Mouse (Mus musculus): ENCODE measurements at regions not wholly inside any gene's neighbourhood (a gene's known extent, or its start where the extent isn't known, plus 50 kb on each side); places are given as distances from the start of the nearest gene placed in this dataset.

DNA sequence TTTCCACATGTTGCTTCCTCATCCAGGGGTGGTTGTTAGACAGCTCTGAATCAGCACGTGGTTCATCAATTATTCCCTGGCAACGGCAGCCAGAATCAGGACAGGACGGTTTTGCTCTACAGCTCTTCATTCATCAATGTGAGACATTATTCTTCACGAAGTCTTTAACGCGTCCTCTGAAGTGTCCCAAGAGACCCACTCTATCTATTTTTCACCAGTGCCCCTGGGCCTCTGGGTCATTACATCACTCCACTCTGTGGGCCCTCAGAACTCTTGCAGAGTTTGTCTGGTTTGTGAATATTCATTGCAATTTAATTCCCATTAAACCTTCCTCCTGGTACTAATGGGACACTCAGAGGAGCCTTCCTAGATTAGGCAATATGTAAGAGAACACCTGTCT, 206.2 kb upstream of the Daam1 start:
- Histone ChIP-seq H3K27ac (ENCODE audit: low read length) (no peak overlapping the region), H3K4me3 (ENCODE audit: low read length) (no peak overlapping the region), H3K4me2 (ENCODE audit: low read depth, low read length) (no peak overlapping the region), H3K27me3 (replicated peaks; ENCODE audit: control insufficient read depth, insufficient read depth, low read length) (no peaks in the 10 kb centered on the region), H3K9ac (ENCODE audit: low read depth, low read length) (no peak overlapping the region), H3K9me3 (ENCODE audit: control insufficient read depth, low read length) (no peaks in the 10 kb centered on the region), H3K36me3 (ENCODE audit: control insufficient read depth, insufficient read depth, low read length) (no peaks in the 10 kb centered on the region), H3K4me1 (ENCODE audit: control insufficient read depth, insufficient read depth, low read length) (peaks cover 14% of the 10 kb centered on the region)
- WGBS = 64% methylated on average over 6 of the region's 6 CpGs
- ATAC-seq = no peak

DNA sequence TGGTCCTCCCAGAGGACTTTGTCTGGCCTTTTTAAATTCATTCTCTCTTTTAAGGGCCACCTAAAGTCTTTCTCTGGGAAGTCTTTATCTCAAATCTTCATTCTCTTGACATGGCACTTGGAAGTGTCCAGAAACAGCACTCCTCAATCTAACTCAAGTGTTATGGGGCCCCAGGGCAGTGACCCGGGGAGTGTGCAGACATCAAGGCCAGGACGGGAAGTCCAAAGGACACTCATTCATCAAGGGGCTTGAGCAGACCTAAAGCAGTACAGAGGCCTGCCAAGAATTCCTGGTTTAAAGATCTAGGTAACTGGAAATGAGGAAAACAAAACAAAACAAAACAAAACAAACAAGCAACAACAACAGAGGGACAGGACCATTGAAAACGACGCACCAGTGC, 205.8 kb upstream of the Daam1 start:
- Histone ChIP-seq H3K27ac (ENCODE audit: low read length) (no peak overlapping the region), H3K9me3 (ENCODE audit: control insufficient read depth, low read length) (no peaks in the 10 kb centered on the region), H3K9ac (ENCODE audit: low read depth, low read length) (no peak overlapping the region), H3K27me3 (replicated peaks; ENCODE audit: control insufficient read depth, insufficient read depth, low read length) (no peaks in the 10 kb centered on the region), H3K4me1 (ENCODE audit: control insufficient read depth, insufficient read depth, low read length) (peaks cover 14% of the 10 kb centered on the region), H3K4me2 (ENCODE audit: low read depth, low read length) (no peak overlapping the region), H3K4me3 (ENCODE audit: low read length) (no peak overlapping the region), H3K36me3 (ENCODE audit: control insufficient read depth, insufficient read depth, low read length) (no peaks in the 10 kb centered on the region)
- 55% methylated on average over 4 of the region's 4 CpGs for WGBS
- ATAC-seq = 0 out of 2 replicates have a peak, but pooled peaks have one; percentile 50

DNA sequence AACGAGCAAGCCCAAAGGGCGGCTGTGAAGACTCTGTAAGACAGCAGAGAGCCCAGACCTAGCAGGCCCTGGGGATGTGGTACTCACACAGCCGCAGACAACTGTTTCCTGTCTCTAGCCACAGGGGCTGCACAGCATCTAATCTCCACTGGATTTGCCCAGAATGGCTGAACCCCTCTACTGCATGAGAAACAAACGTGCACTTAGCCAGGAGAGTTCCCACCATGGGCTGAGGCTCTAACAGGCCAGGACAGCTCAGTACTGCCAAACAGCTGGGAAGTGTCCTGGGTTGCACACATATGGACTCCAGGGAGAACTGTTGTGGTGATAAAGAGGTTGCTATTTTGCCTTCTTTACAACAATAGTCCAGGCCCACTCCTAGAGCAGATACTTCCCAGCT, 204.1 kb upstream of the Daam1 start:
- H3K36me3 ChIP-seq (ENCODE audit: control insufficient read depth, insufficient read depth, low read length) = no peaks in the 10 kb centered on the region
- H3K9ac ChIP-seq (ENCODE audit: low read depth, low read length) = no peak overlapping the region
- WGBS = 38% methylated on average over 4 of the region's 4 CpGs
- H3K4me2 ChIP-seq (ENCODE audit: low read depth, low read length) = no peak overlapping the region
- H3K27me3 ChIP-seq (replicated peaks; ENCODE audit: control insufficient read depth, insufficient read depth, low read length) = no peaks in the 10 kb centered on the region
- H3K4me3 ChIP-seq (ENCODE audit: low read length) = no peak overlapping the region
- peak overlapping the region; percentile 62 for H3K27ac ChIP-seq (ENCODE audit: low read length)
- peaks cover 14% of the 10 kb centered on the region for H3K4me1 ChIP-seq (ENCODE audit: control insufficient read depth, insufficient read depth, low read length)
- peak; percentile 83 for ATAC-seq
- no peaks in the 10 kb centered on the region for H3K9me3 ChIP-seq (ENCODE audit: control insufficient read depth, low read length)

DNA sequence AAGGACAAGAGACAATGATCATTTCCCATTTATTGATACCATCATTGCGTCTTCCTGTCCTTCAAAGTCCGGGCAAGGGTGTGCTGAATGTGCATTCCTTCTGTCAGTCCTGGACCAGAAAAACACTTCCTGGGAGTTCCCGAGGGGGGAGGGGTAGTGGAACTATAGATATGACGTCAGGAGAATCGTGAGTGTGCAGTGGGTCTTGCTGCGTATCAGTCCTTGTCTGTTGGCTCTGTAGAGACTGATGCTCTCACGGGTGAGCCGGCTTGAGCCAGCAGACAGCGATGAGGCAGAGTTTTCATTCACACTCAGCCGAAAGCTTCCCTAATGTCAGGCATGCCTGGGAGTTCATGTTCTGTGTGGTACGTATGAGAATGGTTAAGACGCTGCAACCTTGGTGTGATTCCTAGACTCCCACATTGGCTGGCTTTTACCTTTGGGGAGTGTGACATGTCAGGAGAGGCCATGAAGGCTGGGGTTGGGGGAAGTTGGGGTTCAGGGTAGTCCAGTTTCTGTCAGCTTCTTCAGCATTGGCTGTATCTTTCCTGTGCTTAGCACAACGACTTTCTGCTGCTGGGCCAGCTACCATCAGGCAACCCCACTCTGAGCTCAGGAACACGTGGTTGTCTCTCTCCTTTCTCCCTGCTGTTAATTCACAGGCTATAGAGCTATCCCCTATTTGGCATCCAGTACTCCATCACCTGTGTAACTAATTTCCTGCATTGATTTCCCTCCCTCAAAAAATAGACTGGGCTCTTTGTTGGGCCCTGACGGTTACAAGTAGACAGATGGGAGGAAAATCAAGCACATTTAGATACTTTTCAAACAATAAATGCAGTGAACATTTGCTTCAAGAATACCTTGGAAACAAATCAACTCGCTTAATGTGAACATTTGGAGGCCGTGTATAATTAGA, 203.2 kb upstream of the Daam1 start:
- H3K9me3 ChIP-seq (ENCODE audit: control insufficient read depth, low read length) = no peaks in the 10 kb centered on the region
- H3K4me1 ChIP-seq (ENCODE audit: control insufficient read depth, insufficient read depth, low read length) = peaks cover 14% of the 10 kb centered on the region
- no peak overlapping the region for H3K4me2 ChIP-seq (ENCODE audit: low read depth, low read length)
- no peak for ATAC-seq
- no peaks in the 10 kb centered on the region for H3K27me3 ChIP-seq (replicated peaks; ENCODE audit: control insufficient read depth, insufficient read depth, low read length)
- H3K36me3 ChIP-seq (ENCODE audit: control insufficient read depth, insufficient read depth, low read length) = no peaks in the 10 kb centered on the region
- H3K4me3 ChIP-seq (ENCODE audit: low read length) = no peak overlapping the region
- 57% methylated on average over 17 of the region's 17 CpGs for WGBS
- H3K9ac ChIP-seq (ENCODE audit: low read depth, low read length) = no peak overlapping the region
- peak overlapping the region; percentile 62 for H3K27ac ChIP-seq (ENCODE audit: low read length)

DNA sequence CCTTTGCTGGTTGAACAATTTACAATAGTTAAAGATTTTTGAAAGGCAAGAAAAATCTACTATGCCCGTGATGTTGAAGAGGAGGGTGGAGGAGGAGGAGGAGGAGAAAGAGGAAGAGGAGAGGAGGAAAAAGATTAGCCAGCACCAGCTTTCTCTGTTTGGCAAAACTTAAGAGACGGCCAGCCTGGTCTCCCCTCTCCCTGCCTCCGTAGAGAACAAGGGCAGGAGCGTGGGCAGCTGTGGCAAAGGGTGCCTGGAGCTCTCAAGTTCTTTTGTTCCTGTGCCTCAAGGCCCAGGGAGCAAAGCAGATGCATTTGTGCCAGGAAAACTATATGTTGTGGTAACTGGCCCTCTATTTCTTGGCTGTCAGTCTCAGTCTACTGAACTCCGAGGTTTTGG, 202.5 kb upstream of the Daam1 start:
- H3K27ac ChIP-seq (ENCODE audit: low read length) = no peak overlapping the region
- 69% methylated on average over 5 of the region's 5 CpGs for WGBS

DNA sequence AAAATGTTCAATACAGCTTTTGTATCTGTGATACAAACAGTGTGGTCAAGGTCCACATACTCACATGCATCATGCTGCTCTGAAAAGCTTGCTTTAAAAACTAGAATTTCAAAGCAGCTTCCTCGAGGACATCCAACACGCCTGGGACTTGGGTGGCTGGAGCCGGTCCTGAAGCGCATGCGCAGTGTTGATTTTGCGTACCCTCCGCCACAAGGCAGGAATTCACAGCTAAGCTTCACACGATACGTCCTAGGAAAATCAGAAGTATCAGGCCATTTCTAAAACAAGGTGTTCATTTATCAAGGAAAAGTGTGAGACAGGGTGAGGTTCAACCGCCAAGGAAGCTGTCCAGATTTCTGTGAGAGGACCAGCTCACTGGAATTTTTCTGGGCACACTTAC, 202.1 kb upstream of the Daam1 start:
- ATAC-seq = no peak
- no peak overlapping the region for H3K4me2 ChIP-seq (ENCODE audit: low read depth, low read length)
- 87% methylated on average over 10 of the region's 10 CpGs for WGBS
- H3K27me3 ChIP-seq (replicated peaks; ENCODE audit: control insufficient read depth, insufficient read depth, low read length) = no peaks in the 10 kb centered on the region
- H3K36me3 ChIP-seq (ENCODE audit: control insufficient read depth, insufficient read depth, low read length) = no peaks in the 10 kb centered on the region
- no peak overlapping the region for H3K27ac ChIP-seq (ENCODE audit: low read length)
- no peak overlapping the region for H3K9ac ChIP-seq (ENCODE audit: low read depth, low read length)
- H3K4me1 ChIP-seq (ENCODE audit: control insufficient read depth, insufficient read depth, low read length) = peaks cover 14% of the 10 kb centered on the region
- H3K4me3 ChIP-seq (ENCODE audit: low read length) = no peak overlapping the region
- H3K9me3 ChIP-seq (ENCODE audit: control insufficient read depth, low read length) = no peaks in the 10 kb centered on the region

More for the DNA sequence above, 202.5 kb upstream of the Daam1 start:
- Histone ChIP-seq H3K36me3 (ENCODE audit: control insufficient read depth, insufficient read depth, low read length) (no peaks in the 10 kb centered on the region), H3K9me3 (ENCODE audit: control insufficient read depth, low read length) (no peaks in the 10 kb centered on the region), H3K9ac (ENCODE audit: low read depth, low read length) (no peak overlapping the region), H3K27me3 (replicated peaks; ENCODE audit: control insufficient read depth, insufficient read depth, low read length) (no peaks in the 10 kb centered on the region), H3K4me2 (ENCODE audit: low read depth, low read length) (no peak overlapping the region), H3K4me3 (ENCODE audit: low read length) (no peak overlapping the region), H3K4me1 (ENCODE audit: control insufficient read depth, insufficient read depth, low read length) (peaks cover 14% of the 10 kb centered on the region)
- ATAC-seq = no peak

DNA sequence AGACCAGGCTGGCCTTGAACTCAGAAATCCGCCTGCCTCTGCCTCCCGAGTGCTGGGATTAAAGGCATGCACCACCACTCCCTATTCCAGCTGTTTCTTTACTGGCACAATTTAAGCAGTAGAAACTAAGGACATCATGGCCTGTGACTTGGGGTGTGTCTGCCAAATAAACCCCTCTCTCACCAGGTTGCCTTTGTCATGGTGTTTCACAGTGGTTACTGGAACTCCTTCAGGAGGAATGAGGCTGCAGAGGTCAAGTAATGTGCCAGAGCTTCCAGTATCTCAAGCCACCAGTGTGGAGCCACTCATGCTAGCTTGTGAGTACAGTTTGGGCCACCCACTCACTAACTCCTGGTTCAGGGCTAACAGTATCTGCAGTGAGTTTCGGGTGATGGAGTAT, 200.5 kb upstream of the Daam1 start:
- Histone ChIP-seq H3K9me3 (ENCODE audit: control insufficient read depth, low read length) (no peaks in the 10 kb centered on the region), H3K27ac (ENCODE audit: low read length) (no peak overlapping the region), H3K4me3 (ENCODE audit: low read length) (no peak overlapping the region), H3K4me2 (ENCODE audit: low read depth, low read length) (no peak overlapping the region), H3K4me1 (ENCODE audit: control insufficient read depth, insufficient read depth, low read length) (peaks cover 5% of the 10 kb centered on the region; the same call in 1 of the 2 replicates), H3K36me3 (ENCODE audit: control insufficient read depth, insufficient read depth, low read length) (no peaks in the 10 kb centered on the region), H3K9ac (ENCODE audit: low read depth, low read length) (no peak overlapping the region), H3K27me3 (replicated peaks; ENCODE audit: control insufficient read depth, insufficient read depth, low read length) (no peaks in the 10 kb centered on the region)
- ATAC-seq = no peak
- 91% methylated on average over 3 of the region's 3 CpGs for WGBS

DNA sequence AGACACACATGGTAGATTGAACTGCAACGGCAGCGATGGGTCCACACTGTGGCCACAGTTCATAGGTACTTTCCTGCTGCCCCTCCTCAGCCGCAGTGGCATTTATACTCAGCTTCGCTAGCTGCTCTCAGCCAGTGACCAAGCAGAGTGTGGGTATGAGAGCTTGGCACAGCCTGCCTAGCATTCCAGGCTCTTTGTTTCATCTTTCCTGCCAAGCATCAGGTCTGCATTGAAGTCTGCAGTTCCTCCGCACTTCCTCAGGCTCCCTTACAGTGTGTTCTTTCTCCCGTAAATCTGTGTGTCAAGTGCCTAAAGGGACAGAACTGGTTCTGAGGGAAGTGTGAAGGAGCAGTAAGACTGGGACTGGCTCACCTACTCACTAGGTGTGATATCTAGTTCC, 194.6 kb upstream of the Daam1 start:
- H3K4me1 ChIP-seq (ENCODE audit: control insufficient read depth, insufficient read depth, low read length) = peaks cover 7% of the 10 kb centered on the region; the same call in 1 of the 2 replicates
- no peak overlapping the region for H3K4me2 ChIP-seq (ENCODE audit: low read depth, low read length)
- H3K27ac ChIP-seq (ENCODE audit: low read length) = no peak overlapping the region
- no peak overlapping the region for H3K9ac ChIP-seq (ENCODE audit: low read depth, low read length)
- 91% methylated on average over 6 of the region's 6 CpGs for WGBS
- no peaks in the 10 kb centered on the region for H3K9me3 ChIP-seq (ENCODE audit: control insufficient read depth, low read length)
- H3K36me3 ChIP-seq (ENCODE audit: control insufficient read depth, insufficient read depth, low read length) = no peaks in the 10 kb centered on the region
- H3K27me3 ChIP-seq (replicated peaks; ENCODE audit: control insufficient read depth, insufficient read depth, low read length) = no peaks in the 10 kb centered on the region
- H3K4me3 ChIP-seq (ENCODE audit: low read length) = no peak overlapping the region
- no peak for ATAC-seq

DNA sequence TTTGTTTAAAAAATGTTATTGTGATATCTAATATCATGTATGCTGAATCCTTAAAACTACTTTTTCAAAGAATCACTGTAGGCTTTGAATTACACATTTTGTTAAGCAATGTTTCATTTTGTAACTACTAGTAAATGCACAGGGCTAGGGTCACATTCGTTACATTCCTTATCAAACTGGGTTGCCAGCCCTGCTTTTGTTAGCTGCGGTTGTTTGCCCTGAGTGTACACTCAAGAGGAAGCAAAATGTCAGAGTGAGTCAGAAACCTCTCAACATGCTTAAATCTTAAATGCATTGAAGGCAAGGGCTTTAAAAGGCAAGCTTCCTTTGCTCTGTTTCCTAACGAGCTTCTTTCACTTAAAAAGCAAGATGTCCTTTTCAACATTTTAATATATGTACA, 193.6 kb upstream of the Daam1 start:
- Histone ChIP-seq H3K4me1 (ENCODE audit: control insufficient read depth, insufficient read depth, low read length) (peaks cover 8% of the 10 kb centered on the region; the same call in 1 of the 2 replicates), H3K9ac (ENCODE audit: low read depth, low read length) (no peak overlapping the region), H3K4me3 (ENCODE audit: low read length) (no peak overlapping the region), H3K27ac (ENCODE audit: low read length) (no peak overlapping the region), H3K9me3 (ENCODE audit: control insufficient read depth, low read length) (no peaks in the 10 kb centered on the region), H3K4me2 (ENCODE audit: low read depth, low read length) (no peak overlapping the region), H3K27me3 (replicated peaks; ENCODE audit: control insufficient read depth, insufficient read depth, low read length) (no peaks in the 10 kb centered on the region), H3K36me3 (ENCODE audit: control insufficient read depth, insufficient read depth, low read length) (no peaks in the 10 kb centered on the region)
- 64% methylated on average over 3 of the region's 3 CpGs for WGBS
- no peak for ATAC-seq

Data from intestine, embryonic 16.5 days (tissue).